Mouse (Mus musculus) ES-Bruce4 (cell line): ENCODE results near the gene Plagl1.

Experiments used
- CTCF ChIP-seq: IDR thresholded peaks from one replicate; pipeline ENCODE4 v1.8.1; 2011; ENCODE audit warnings: low read depth, low read length
- EP300 ChIP-seq: IDR thresholded peaks from 2 replicates; pipeline ENCODE4 v1.6.1; 2011; ENCODE audit warnings: low read depth, low read length; ENCODE audit not compliant: insufficient read depth
- POLR2A ChIP-seq: IDR thresholded peaks from one replicate; pipeline ENCODE4 v1.8.1; 2011; ENCODE audit warnings: low read length; ENCODE audit not compliant: insufficient read depth

- TF ChIP-seq CTCF, result no peak
- no peak for TF ChIP-seq POLR2A
- TF ChIP-seq EP300, result no peak
These were observed 30.9 kb upstream of the Plagl1 start for GRCm38 (mm10) chr10:13029416-13029815.
